Mouse (Mus musculus) urinary bladder, postnatal 25 days (tissue): Measurements from ENCODE around the gene Rab5b.
"Not testable (repeated sequence)": the region's sequence is repeated elsewhere in the genome, so short reads cannot be mapped to it uniquely, and the experiment has no call there.

Source experiments
- DNase-seq: peaks from one replicate; pipeline ENCODE4 v3.0.0; 2022; ENCODE audit warnings: low spot score

Rab5b gene

DNA sequence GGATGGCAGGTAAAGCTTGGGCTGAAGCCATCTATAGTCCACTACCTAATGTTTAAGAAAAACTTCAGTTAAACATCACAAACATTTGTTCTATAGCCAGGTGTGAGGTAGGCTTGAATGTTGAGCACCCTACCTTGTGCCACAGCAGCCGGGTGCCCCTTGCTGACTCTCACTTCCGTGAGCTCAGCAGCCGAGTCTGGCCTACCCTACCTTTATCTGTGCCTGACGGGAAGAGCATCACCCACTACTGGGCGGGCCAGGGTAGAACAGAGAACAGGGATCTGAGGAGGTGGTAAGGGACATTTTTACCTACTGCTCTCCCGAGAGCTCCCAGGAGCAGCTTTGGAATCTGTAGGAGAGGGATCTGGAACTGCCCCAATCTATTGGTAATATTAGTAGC is 53.3 kb downstream of the Rab5b start:
- DNase-seq = no peak

DNA sequence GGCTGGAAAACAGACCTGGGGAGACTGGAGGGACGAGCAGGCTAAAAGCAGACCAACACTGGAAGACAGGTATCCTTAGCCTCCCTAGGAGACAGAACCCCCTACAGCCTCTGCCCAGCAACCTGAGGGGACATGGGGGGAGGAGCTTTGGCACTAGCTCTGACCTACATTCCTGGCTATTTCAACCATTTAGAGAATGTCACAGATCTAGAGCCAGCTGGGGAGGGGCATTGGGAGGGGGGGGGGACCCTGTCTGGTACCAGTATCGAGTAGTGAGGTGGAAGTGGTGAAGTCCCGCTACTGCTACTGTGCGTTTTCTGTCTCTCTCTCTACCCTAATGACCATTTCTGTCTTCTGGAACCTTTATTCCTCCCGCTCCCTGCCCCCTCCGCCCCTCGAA is 54.2 kb downstream of the Rab5b start:
- no peak for DNase-seq

DNA sequence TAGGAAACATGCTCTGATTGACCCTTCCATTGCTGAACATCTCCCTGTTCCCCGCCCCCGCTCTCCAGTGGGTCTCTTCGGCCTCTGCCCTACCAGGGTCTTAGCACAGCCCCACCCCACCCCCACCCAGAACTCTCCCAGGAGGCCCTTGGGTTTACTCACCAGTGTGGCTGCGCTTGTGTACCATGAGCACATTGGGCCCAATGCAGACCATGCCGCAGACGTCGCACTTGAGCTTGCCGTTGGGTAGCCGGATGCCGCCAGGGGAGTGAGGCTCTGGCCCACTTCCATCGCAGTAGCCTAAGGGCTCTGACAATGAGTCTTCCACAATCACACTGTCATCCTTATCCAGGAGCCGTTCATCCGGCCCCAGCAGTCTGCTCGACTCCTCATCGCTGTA is 55.2 kb downstream of the Rab5b start:
- no peak for DNase-seq

DNA sequence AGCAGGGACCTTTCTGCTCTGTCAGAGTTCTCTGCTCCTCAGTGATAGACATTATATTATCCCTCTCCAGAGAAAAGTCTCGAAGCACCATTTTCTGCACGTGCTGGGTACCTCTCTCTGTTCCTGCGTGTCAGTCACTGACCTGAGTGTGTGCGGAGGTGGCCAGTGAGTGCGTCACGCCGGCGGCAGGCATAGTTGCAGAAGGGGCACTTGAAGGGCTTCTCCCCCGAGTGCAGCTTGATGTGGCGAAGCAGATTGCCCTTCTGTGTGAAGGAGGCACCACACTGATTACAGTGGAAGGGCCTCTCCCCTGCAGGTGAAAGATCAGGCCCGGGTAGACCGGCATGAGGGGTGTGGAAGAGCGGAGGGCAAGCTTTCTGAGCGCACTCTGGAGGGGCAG is 56.1 kb downstream of the Rab5b start:
- no peak for DNase-seq

DNA sequence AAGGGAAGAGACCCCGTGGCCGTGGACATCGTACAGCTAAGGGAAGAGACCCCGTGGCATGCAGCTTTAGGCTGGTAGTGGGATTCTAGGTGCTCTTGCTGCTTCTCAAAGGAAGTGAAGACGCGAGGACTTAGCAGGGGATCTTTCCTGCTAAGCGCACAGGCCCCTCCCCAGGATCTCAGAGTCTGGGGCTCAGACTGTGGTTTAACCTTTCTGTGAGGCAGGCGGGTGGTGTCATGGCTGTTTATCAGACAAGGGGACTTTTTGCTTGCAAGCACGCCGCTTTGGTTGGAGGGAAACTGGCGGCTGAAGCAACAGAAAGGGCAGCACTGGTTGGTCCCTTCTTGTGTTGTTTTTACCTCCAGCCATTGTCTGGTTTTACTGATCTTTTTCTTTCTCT is 59.1 kb downstream of the Rab5b start:
- DNase-seq = no peak

DNA sequence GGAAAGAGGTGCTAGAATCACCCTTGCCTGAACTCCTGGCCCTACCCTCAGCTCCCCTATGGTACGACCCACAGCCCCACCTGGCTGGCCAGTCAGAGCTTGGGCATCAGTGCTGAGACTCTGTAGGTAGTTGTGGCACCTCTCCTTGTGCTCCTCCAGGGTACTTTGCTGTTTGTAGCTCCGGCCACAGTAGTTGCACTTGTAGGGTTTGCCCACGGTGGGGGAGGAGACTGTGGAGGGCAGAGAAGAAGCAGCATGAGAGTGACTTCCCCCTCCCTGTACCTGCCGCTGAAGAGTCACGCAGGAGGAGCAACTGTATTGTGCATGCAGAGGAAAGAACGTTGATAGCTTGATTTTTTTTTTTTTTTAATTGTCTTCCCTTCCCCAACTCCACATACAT is 59.5 kb downstream of the Rab5b start:
- DNase-seq = no peak

DNA sequence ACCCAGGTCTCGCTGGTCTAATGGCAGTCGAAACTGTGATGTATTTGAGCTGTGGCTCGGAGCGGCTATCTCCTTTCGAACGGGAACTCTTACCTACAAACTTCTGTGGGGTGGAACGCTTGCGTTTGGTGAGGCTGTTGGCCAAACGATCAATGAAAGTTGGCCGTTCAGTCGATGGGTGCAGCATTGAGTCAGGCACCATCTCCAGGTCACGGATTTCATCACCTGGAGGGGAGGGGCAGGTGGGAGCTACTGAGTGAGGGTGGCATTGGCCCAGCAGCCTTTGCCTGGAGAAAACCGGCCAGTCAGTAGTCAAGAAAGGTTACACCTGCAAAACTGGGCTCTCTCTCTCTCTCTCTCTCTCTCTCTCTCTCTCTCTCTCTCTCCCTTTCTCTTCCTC is 60.4 kb downstream of the Rab5b start:
- DNase-seq = no peak

DNA sequence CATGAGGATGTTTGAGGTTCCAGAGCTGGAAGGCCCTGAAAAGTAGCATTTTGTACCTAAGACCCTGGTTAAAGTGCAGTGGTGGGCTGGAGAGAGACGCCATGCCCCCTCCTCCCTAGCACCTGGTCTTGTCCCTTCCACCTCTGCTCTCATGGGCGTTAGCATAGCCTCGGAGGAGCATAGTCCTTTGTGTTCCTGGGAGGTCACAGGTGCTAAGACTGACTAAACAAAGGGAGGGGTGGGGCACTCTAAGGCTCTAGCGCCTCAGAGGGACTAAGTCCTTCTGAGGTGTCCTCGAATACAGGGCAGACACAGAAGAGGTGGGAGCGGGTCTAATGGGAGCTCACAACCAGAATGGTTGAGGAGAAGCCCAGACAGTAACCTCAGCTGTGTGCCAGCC is 64.5 kb downstream of the Rab5b start:
- DNase-seq = no peak

DNA sequence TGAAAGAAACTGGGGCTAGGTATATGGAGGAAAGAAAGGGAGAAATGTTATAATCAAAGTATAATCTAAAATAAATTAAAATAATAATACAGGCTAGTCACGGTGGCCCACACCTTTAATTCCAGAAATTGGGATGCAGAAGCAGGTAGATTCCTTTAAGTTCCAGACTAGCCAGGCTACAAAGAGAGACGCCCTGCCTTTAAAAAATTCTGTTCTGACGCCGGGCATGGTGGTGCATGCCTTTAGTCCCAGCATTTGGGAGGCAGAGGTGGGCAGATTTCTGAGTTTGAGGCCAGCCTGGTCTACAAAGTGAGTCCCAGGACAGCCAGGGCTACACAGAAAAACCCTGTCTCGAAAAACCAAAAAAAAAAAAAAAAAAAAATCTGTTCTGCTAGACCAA is 65.8 kb downstream of the Rab5b start:
- DNase-seq = not testable (repeated sequence)

DNA sequence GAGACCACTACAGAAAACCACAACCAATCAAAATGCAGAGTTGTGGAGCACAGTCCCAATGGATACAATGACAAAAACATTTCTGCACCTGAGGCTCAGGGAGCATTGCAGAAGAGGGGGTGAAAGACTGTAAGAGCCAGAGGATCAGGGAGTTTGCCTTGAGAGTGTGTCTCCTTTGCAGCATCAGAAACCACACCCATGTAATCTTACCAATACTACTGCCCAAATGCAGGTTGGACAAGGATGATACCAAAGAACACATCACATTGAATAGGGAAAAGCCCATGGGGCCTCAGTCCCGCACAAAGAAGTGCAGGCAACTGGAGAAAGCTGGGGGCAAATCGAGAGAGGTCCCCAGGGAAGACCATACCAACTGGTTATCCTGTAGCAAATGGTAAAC is 66.3 kb downstream of the Rab5b start:
- DNase-seq = no peak

DNA sequence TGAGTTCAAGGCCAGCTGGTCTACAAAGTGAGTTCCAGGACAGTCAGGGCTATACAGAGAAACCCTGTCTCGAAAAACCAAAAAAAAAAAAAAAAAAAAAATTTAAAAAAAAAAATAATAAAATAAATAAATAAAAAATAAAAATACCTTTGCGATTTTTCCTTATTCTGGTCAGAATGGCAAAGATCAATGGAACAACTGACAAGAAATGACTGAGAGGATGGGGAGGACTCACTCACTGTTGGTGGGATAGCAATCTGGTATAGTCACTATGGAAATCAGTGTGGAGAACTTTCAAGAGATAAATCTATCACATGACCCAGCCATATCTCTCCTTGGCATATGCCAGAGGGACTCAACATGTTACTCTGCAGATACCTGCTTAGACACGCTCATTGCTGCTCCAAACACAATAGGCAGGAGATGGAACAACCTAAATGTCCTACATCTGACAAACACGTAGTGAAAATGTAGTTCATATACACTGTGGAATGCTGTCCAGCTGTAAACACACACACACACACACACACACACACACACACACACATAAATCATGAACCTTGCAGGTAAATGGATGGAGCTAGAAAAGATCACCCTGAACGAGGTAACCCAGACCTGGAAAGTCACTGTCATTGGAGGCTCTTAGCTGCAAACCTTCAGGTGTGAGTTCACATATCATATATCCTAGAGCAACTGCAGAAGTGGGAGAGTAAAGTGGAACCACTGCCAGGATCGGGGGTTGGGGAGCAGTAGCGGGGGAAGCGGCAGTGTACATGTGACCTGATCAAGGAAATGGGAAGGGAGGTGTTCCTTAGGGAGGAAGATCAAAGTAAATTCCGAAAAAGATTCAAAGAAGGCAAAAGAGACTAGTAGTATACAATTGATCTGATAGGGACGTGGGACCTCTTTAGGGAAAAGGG is 68.4 kb downstream of the Rab5b start:
- DNase-seq = no peak
